Mouse (Mus musculus) embryonic facial prominence, embryonic 12.5 days (tissue): ENCODE measurements around the gene Dbf4. TPM values are rescaled to one million over a fixed set of nuclear protein-coding genes. Genes with fewer than 3 reads are reported as not detected.

Experiments used
- ATAC-seq: fragments of 200-750 bp; cut with Nextera tagmentation; 2 replicates; pipeline ENCODE4 v1.8.0; 2017; ENCODE audit not compliant: insufficient number of reproducible peaks, insufficient read depth, low FRiP score, low TSS enrichment
- H3K27ac ChIP-seq: fragments of 300-500 bp; sonication (generic); 2 replicates; pipeline ENCODE4 v1.5.1; 2016; ENCODE audit warnings: mild to moderate bottlenecking
- H3K27me3 ChIP-seq: fragments of 300-500 bp; sonication (generic); 2 replicates; pipeline ENCODE4 v1.6.1; 2016; ENCODE audit warnings: mild to moderate bottlenecking, moderate library complexity
- H3K36me3 ChIP-seq: fragments of 300-500 bp; sonication (generic); 2 replicates; pipeline ENCODE4 v1.6.1; 2016; ENCODE audit warnings: mild to moderate bottlenecking
- H3K4me1 ChIP-seq: fragments of 300-500 bp; sonication (generic); 2 replicates; pipeline ENCODE4 v1.6.1; 2016
- H3K4me2 ChIP-seq: fragments of 300-500 bp; sonication (generic); replicated peaks from 2 replicates; pipeline ENCODE4 v1.6.1; 2016; ENCODE audit warnings: mild to moderate bottlenecking, moderate library complexity
- H3K4me3 ChIP-seq: fragments of 300-500 bp; sonication (generic); 2 replicates; pipeline ENCODE4 v1.5.1; 2016; ENCODE audit warnings: mild to moderate bottlenecking
- H3K9ac ChIP-seq: fragments of 300-500 bp; sonication (generic); 2 replicates; pipeline ENCODE4 v1.6.1; 2016; ENCODE audit warnings: mild to moderate bottlenecking, moderate library complexity
- H3K9me3 ChIP-seq: fragments of 300-500 bp; sonication (generic); 2 replicates; pipeline ENCODE4 v1.6.1; 2016; ENCODE audit warnings: mild to moderate bottlenecking, moderate library complexity
- WGBS: fragments of 180-500 bp; shearing (Covaris S2); methylation state at CpG from one replicate; pipeline ENCODE4 v1.1.7; 2016; 5-methylcytosine and 5-hydroxymethylcytosine counted together
- polyA plus RNA-seq: library from polyadenylated mRNA; unstranded; fragments of >200 nt; fragmentation: Nextera tagmentation; extraction: Ambion mirVana; gene quantifications from 2 replicates; pipeline ENCODE4 v1.2.1, GENCODE M21; 2016

Gene Dbf4
- polyA plus RNA-seq, result 50.9 and 54.6 TPM in 2 replicates

GRCm38 (mm10) chr5:8422157-8422931, at the start of gene Dbf4, which contains the start of gene Slc25a40:
TSS of gene Dbf4 (minus strand) at chr5:8422716.
TSS of gene Slc25a40 (plus strand) at chr5:8422850.
- peak within 1 kb of the TSS; percentile 81 for H3K4me3 ChIP-seq
- H3K36me3 ChIP-seq, result peaks cover 16% of the 10 kb centered on the region; the same call in 1 of the 2 replicates
- WGBS, result under 1% methylated on average over 90 of the region's 93 CpGs
- H3K27me3 ChIP-seq, result no peaks in the 10 kb centered on the region
- H3K9ac ChIP-seq, result peak within 1 kb of the TSS; percentile 81
- peak within 1 kb of the TSS; percentile 64 for H3K4me2 ChIP-seq
- peak within 1 kb of the TSS; percentile 88 for H3K27ac ChIP-seq
- H3K9me3 ChIP-seq, result no peaks in the 10 kb centered on the region
- ATAC-seq, result peak; percentile 99
- peaks cover 6% of the 10 kb centered on the region; the same call in 1 of the 2 replicates for H3K4me1 ChIP-seq

GRCm38 (mm10) chr5:8456561-8456960, 34.0 kb upstream of the Dbf4 start:
- H3K9me3 ChIP-seq, result no peaks in the 10 kb centered on the region
- no peak overlapping the region for H3K4me2 ChIP-seq
- no peak overlapping the region for H3K4me3 ChIP-seq
- no peak for ATAC-seq
- H3K9ac ChIP-seq, result no peak overlapping the region
- 0 out of 2 replicates have a peak, but pooled peaks cover 2% of the 10 kb centered on the region for H3K36me3 ChIP-seq
- H3K27me3 ChIP-seq, result no peaks in the 10 kb centered on the region
- no peak overlapping the region for H3K27ac ChIP-seq
- 88% methylated on average over 5 of the region's 5 CpGs for WGBS
- no peaks in the 10 kb centered on the region for H3K4me1 ChIP-seq

GRCm38 (mm10) chr5:8455565-8455964, 33.0 kb upstream of the Dbf4 start:
- Histone ChIP-seq H3K4me3 (no peak overlapping the region), H3K4me1 (no peaks in the 10 kb centered on the region), H3K4me2 (no peak overlapping the region), H3K27me3 (no peaks in the 10 kb centered on the region), H3K9ac (no peak overlapping the region), H3K9me3 (no peaks in the 10 kb centered on the region), H3K27ac (no peak overlapping the region), H3K36me3 (0 out of 2 replicates have a peak, but pooled peaks cover 6% of the 10 kb centered on the region)
- ATAC-seq, result no peak

GRCm38 (mm10) chr5:8439095-8439494, 16.6 kb upstream of the Dbf4 start:
- ATAC-seq, result no peak

GRCm38 (mm10) chr5:8437481-8438156, 15.1 kb upstream of the Dbf4 start:
- H3K36me3 ChIP-seq, result peaks cover 3% of the 10 kb centered on the region; the same call in 1 of the 2 replicates
- no peaks in the 10 kb centered on the region for H3K9me3 ChIP-seq
- H3K27me3 ChIP-seq, result no peaks in the 10 kb centered on the region
- H3K4me2 ChIP-seq, result no peak overlapping the region
- no peak for ATAC-seq
- H3K27ac ChIP-seq, result no peak overlapping the region
- H3K4me3 ChIP-seq, result no peak overlapping the region
- no peak overlapping the region for H3K9ac ChIP-seq
- WGBS, result 84% methylated on average over 5 of the region's 5 CpGs
- no peaks in the 10 kb centered on the region for H3K4me1 ChIP-seq

More at GRCm38 (mm10) chr5:8439095-8439494, 16.6 kb upstream of the Dbf4 start:
- WGBS, result 71% methylated on average over 2 of the region's 2 CpGs
- H3K4me1 ChIP-seq, result no peaks in the 10 kb centered on the region
- H3K9me3 ChIP-seq, result no peaks in the 10 kb centered on the region
- no peak overlapping the region for H3K27ac ChIP-seq
- peaks cover 3% of the 10 kb centered on the region; the same call in 1 of the 2 replicates for H3K36me3 ChIP-seq
- H3K4me3 ChIP-seq, result no peak overlapping the region
- no peak overlapping the region for H3K9ac ChIP-seq
- no peaks in the 10 kb centered on the region for H3K27me3 ChIP-seq
- H3K4me2 ChIP-seq, result no peak overlapping the region

GRCm38 (mm10) chr5:8425899-8426298, 3.4 kb upstream of the Dbf4 start:
- Histone ChIP-seq H3K4me1 (peaks cover 6% of the 10 kb centered on the region; the same call in 1 of the 2 replicates), H3K27ac (no peak overlapping the region), H3K27me3 (no peaks in the 10 kb centered on the region), H3K36me3 (0 out of 2 replicates have a peak, but pooled peaks cover 6% of the 10 kb centered on the region), H3K4me3 (no peak overlapping the region), H3K9me3 (no peaks in the 10 kb centered on the region), H3K9ac (no peak overlapping the region), H3K4me2 (no peak overlapping the region)
- ATAC-seq, result no peak
- 75% methylated on average over 5 of the region's 5 CpGs for WGBS

GRCm38 (mm10) chr5:8424116-8424515, 1.6 kb upstream of the Dbf4 start:
- 17% methylated on average over 7 of the region's 7 CpGs for WGBS
- no peak for ATAC-seq
- no peak overlapping the region for H3K27ac ChIP-seq

GRCm38 (mm10) chr5:8422932-8423928, 714 bp upstream of the Dbf4 start:
- H3K36me3 ChIP-seq, result peaks cover 7% of the 10 kb centered on the region; the same call in 1 of the 2 replicates
- H3K9me3 ChIP-seq, result no peaks in the 10 kb centered on the region
- WGBS, result under 1% methylated on average over 40 of the region's 40 CpGs
- no peak for ATAC-seq
- peak overlapping the region; percentile 54; the same call in 1 of the 2 replicates for H3K27ac ChIP-seq
- H3K27me3 ChIP-seq, result no peaks in the 10 kb centered on the region
- H3K9ac ChIP-seq, result peak overlapping the region; percentile 81
- H3K4me3 ChIP-seq, result peak overlapping the region; percentile 81
- H3K4me1 ChIP-seq, result peaks cover 6% of the 10 kb centered on the region; the same call in 1 of the 2 replicates
- peak overlapping the region; percentile 64 for H3K4me2 ChIP-seq

More at GRCm38 (mm10) chr5:8424116-8424515, 1.6 kb upstream of the Dbf4 start:
- H3K4me3 ChIP-seq, result peak overlapping the region; percentile 81
- no peaks in the 10 kb centered on the region for H3K9me3 ChIP-seq
- H3K9ac ChIP-seq, result no peak overlapping the region
- peaks cover 4% of the 10 kb centered on the region; the same call in 1 of the 2 replicates for H3K36me3 ChIP-seq
- H3K4me2 ChIP-seq, result peak overlapping the region; percentile 64
- peaks cover 6% of the 10 kb centered on the region; the same call in 1 of the 2 replicates for H3K4me1 ChIP-seq
- no peaks in the 10 kb centered on the region for H3K27me3 ChIP-seq

GRCm38 (mm10) chr5:8421424-8421823, 1.1 kb downstream of the Dbf4 start:
- Histone ChIP-seq H3K9me3 (no peaks in the 10 kb centered on the region), H3K4me3 (peak overlapping the region; percentile 81), H3K9ac (peak overlapping the region; percentile 81), H3K4me2 (peak overlapping the region; percentile 64), H3K36me3 (peaks cover 22% of the 10 kb centered on the region; the same call in 1 of the 2 replicates), H3K27ac (no peak overlapping the region), H3K27me3 (no peaks in the 10 kb centered on the region), H3K4me1 (peaks cover 6% of the 10 kb centered on the region; the same call in 1 of the 2 replicates)
- 6% methylated on average over 3 of the region's 3 CpGs for WGBS
- no peak for ATAC-seq

GRCm38 (mm10) chr5:8417443-8417842, 5.1 kb downstream of the Dbf4 start:
- no peaks in the 10 kb centered on the region for H3K27me3 ChIP-seq
- 50% methylated on average over 1 of the region's 1 CpGs for WGBS
- peaks cover 33% of the 10 kb centered on the region for H3K36me3 ChIP-seq
- H3K4me1 ChIP-seq, result peaks cover 6% of the 10 kb centered on the region; the same call in 1 of the 2 replicates
- ATAC-seq, result no peak
- H3K9me3 ChIP-seq, result no peaks in the 10 kb centered on the region
- no peak overlapping the region for H3K4me2 ChIP-seq
- H3K27ac ChIP-seq, result no peak overlapping the region
- H3K9ac ChIP-seq, result no peak overlapping the region
- H3K4me3 ChIP-seq, result no peak overlapping the region
